Mouse (Mus musculus) layer of hippocampus, adult 8-10 months (tissue): ENCODE measurements around the gene Zfp148. TPM values are rescaled to one million over a fixed set of nuclear protein-coding genes. Genes with fewer than 3 reads are reported as not detected.
"Not testable (repeated sequence)": the region's sequence is repeated elsewhere in the genome, so short reads cannot be mapped to it uniquely, and the experiment has no call there.

Source experiments
- DNase-seq, 2 experiments: peaks; one replicate each; pipeline ENCODE4 v3.0.0; 2022; ENCODE audit warnings: low spot score in 2 of 2
- total RNA-seq, 4 experiments: library from RNA; stranded (reverse); gene quantifications; 2 replicates each; pipeline ENCODE4 v1.2.4; 2022

The Zfp148 gene
- total RNA-seq, 4 experiments from 2014 or later, result 136 to 191 (median 152) TPM

DNA sequence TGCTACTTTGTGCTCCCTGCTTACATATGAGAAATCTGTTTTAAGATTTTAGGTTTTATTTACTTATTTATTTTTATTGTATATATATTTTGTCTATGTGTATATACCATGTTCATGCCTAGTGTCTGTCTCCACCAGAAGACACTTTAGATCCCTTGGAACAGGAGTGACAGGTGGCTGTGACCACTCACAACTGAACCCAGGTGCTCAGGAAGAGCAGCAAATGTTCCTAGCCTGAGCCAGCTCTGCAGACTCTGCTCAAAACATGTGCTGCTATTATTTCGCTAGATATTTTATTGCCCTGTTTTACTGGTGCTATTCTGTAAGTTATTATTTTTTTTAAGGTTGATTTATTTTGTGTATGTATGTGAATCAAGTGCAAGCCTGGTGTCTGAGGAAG, 78.5 kb downstream of the Zfp148 start:
- DNase-seq, result no peak

- DNase-seq, result no peak
These were observed 80.8 kb downstream of the Zfp148 start for GRCm38 (mm10) chr16:33461416-33461815.

GRCm38 (mm10) chr16:33464509-33465241, 84.0 kb downstream of the Zfp148 start:
- no peak for DNase-seq

- no peak for DNase-seq
These were observed 84.6 kb downstream of the Zfp148 start for GRCm38 (mm10) chr16:33465242-33465614.

DNA sequence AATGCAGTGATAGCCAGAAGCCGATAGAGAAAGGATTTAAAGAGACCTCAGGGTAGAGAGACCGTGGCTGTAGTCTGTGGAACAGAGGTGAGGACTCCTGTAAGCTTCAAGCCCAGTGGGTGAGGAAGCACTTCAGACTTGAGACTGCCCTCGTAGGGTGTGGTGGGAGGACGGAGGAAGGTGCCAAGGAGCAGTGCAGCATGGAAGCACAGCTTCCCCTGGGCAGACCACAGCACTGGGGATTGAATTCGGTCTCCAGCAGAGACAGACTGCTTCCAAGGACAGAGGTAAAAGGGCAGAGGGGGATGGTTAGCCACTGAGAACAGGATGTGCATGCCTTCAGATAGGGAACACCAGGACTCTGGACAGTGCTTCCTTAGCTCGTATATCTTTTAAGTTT, 86.8 kb downstream of the Zfp148 start:
- no peak for DNase-seq

DNA sequence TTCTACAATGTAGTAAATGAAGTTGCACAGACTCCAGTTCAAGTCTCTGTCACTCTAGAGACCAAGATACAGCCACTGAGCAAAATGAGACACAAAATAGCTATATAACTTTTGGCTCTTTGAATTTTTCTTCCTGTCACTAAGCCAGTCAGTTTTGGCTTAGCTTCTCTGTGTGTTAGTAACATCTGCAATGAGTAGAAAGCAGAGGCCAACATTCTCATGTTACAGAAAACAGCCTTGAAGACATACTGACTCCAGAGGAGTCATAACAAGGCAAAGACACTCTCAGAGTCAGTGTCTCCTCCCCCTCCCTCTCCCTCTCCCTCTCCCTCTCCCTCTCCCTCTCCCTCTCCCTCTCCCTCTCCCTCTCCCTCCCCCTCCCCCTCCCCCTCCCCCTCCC, 89.3 kb downstream of the Zfp148 start:
- DNase-seq, result no peak

GRCm38 (mm10) chr16:33474381-33474780, 93.7 kb downstream of the Zfp148 start:
- no peak for DNase-seq

GRCm38 (mm10) chr16:33479926-33480325, 99.3 kb downstream of the Zfp148 start:
- DNase-seq, result no peak

DNA sequence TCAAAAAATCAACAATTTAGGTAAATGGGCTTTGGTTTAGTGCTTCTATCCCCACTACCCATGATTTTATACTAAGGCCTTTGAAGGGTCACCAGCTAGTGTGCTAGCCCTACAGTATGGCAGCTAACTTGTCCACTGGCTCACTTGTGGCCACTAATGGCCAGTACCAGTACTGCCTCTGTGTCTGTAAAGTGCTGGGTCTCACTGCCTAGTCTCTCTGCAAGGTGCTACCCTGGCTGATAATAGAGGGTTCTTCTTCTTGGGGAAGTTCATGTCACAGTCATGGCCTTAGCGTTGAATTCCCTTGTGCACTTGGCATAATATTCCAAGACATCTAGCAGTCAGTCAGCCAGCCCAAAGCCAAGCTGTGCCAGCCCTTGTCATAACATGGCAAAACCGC, 100.5 kb downstream of the Zfp148 start:
- no peak for DNase-seq

- no peak for DNase-seq
These were observed 101.7 kb downstream of the Zfp148 start for GRCm38 (mm10) chr16:33482309-33482708.

DNA sequence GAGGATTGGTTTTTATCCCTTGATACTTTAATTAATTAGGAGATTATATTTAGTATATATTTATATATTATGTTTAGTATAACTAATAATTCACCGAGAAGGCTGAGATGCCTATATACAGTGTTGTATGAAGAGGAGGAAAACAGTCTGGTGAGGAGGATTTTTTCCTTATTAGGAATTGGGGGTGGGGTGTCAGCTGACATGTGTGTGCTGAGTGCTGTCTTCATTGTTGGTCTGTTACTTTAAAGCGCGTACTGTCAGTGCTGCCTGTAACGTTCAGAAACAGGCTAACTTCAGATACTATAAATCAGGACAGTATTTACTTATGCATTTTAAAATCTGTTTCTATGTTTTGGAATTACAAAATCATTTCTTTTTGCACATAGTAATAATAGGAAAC, 107.1 kb downstream of the Zfp148 start:
- no peak for DNase-seq

- DNase-seq, result no peak
These were observed 113.7 kb downstream of the Zfp148 start for GRCm38 (mm10) chr16:33494374-33494773.

DNA sequence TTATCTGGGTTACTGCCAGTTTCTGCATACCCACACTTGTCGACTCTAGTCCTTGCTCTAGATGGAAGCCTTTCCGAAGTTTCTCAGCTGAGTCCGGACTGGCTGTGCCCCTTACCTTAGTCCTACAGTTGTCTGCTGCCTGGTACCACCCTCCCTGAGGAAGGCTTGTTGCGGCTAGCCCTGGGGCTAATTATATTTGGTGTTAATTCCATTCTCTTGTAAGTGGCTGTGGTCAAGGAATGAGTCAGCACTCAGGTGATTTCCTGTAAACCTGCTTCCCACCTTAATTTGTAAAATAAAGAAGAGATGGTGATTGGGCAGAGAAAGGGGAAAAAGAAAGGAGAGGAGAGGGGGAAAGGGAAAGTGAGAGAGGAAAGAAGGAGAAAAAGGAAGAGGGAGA, 127.4 kb downstream of the Zfp148 start:
- DNase-seq, result no peak

- DNase-seq, result not testable (repeated sequence)
These were observed 128.6 kb downstream of the Zfp148 start for GRCm38 (mm10) chr16:33509231-33509630.

DNA sequence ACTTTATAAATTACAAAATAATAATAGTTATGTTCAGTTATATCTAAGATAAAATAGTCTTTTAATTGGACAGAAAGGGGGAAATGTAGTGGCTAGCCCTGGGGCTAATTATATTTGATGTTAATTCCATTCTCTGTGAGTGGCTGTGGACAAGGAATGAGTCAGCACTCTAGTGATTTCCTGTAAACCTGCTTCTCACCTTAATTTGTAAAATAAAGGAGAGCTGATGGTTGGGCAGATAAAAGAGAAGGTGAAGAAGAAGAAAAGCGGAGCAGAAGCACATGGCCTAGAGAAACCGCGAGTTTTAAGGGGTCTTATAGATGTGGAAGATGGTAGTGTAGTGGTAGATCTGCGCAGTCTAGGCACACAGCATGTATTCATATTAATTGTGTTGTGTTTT, 130.2 kb downstream of the Zfp148 start:
- DNase-seq, result not testable (repeated sequence)

DNA sequence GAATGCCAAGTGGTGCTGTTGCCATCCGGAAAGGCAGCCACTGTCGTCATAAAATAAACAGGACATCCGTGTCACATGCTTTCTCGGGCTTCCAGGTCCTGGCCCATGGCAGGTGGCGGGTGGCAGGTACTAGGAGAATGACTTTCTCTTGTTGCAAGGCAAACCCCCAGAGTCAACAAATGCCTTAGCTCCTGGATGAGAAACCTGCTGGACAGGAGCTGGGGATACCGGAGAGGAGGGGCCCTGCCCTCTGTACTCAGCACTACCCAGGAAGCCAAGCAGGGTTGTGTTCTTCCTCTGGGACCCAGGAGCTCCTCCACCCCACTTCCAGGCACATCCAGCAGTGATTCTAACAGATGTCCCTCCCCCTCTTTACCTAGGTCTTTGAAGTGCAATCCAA, 131.9 kb downstream of the Zfp148 start:
- DNase-seq, result no peak

GRCm38 (mm10) chr16:33516807-33517565, 136.3 kb downstream of the Zfp148 start, which contains the start of gene Slc12a8:
TSS of gene Slc12a8 (plus strand) at chr16:33517328.
- peak; percentile 54 to 62 for DNase-seq

DNA sequence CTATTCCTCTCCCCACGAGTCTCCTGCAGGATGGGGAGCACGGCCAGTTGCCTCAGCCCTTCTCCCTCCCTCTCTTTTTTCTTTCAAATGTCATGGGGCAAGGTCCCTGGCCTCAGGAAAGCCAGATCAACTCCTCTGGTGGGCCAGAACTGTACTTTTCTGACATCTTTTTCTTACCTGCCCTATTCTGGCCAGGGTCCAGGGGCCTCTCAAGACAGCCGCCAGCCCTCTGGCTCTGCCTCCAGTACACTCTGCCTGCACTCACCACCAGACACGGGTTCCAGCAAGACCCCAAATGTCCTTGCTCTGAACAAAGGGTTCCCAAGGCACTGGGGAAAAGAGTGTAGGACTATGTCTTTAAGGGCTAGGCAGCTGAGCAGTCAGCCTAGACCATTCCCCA, 137.0 kb downstream of the Zfp148 start:
- DNase-seq, result no peak

- DNase-seq, result no peak
These were observed 137.6 kb downstream of the Zfp148 start for GRCm38 (mm10) chr16:33518236-33518635.

DNA sequence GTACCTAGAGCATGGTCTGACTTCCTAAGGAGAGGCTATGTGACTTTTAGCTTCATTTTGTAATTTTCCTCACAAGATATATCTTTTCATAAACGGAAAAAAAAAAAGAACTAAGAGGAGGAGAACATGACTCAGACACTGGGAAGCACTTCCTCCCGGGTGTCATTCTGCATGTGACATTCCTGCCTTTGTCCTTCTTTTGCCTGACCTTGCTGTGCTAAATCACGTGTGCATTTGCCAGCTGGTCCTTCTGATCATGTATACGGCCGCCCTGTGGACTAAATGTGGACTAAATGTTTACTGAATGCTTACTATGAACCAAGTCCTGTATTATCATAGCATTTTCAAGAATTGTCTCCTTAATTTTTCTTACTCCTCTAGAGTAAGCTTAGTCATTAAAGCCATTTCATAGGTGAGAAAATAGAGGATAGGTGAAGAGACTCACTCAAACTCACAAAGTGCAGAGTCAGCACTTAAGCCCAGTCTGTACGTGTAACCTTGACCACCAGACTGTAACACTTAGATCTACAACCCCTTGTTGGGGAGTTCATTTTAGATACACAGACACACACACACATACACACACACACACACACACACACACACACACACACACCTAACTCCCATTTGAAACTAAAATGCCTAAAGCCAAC, 139.4 kb downstream of the Zfp148 start:
- no peak for DNase-seq

- DNase-seq, result no peak
These were observed 141.9 kb downstream of the Zfp148 start for GRCm38 (mm10) chr16:33522516-33522915.

DNA sequence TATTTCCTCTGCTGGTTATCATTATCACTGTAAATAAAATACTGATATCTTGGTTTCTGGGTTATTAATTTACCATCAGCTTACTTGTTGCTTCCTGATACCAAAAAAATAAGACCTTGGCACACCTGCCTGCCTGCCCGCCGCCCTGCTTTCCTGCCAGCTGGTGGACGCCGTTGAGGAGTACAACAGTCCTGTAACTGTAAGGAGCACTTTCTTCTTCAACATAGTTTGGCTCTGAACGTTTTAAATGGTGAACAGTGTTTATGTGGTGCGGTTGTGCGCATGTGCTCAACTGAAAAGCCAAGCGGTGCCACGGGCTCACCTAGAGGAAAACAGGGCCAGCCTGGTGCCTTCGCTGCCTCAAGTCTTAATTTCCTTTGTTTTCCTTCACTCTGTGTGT, 142.9 kb downstream of the Zfp148 start:
- no peak for DNase-seq
